Mouse (Mus musculus) MN1 (cell line): ENCODE data around the gene Vmn1r77.
A peak's percentile ranks its signal among the peaks of the same experiment; 100 is the strongest.
"Not testable (repeated sequence)": the region's sequence is repeated elsewhere in the genome, so short reads cannot be mapped to it uniquely, and the experiment has no call there.

Experiments
- DNase-seq: peaks from one replicate; pipeline ENCODE4 v3.0.0-alpha.2; 2016; ENCODE audit warnings: low spot score

The Vmn1r77 gene

DNA sequence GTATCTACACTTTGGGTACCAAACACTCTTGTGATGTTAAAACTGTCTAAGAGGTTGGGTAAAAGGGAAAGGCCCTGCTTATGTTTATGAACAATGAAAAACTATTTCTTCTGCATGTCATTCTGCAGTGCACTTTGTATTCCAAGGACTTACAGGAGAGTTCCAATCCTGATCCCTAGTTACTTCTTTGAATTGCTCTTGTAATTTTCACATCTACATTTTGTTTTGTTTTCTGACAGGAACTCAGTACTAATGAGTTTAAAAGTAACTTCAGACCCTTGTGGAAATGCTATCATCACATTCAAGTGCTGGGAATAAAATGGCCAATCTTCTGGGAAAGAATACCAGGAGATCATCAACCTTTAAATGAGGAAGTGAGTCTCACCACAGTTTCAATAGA lies at the start of gene Vmn1r77:
Gene Vmn1r77, plus strand, starts transcription at position 301 of the 400 bp plus-strand sequence.
- not testable (repeated sequence) for DNase-seq

DNA sequence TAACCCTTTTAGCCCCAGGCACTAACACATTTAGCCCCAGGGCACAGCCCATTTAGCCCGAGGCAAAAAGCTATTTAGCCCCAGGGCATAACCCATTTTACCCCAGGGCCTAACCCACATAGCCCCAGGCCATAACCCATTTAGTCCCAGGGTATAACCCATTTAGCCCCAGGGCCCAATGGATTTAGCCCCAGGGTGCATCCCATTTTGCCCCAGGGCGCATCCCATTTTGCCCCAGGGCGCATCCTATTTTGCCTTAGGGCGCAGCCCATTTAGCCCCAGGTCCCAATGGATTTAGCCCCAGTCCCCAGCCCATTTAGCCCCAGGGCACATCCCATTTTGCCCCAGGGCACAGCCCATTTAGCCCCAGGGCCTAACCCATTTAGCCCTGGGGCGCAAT lies 25.1 kb upstream of the Vmn1r77 start:
- not testable (repeated sequence) for DNase-seq

DNA sequence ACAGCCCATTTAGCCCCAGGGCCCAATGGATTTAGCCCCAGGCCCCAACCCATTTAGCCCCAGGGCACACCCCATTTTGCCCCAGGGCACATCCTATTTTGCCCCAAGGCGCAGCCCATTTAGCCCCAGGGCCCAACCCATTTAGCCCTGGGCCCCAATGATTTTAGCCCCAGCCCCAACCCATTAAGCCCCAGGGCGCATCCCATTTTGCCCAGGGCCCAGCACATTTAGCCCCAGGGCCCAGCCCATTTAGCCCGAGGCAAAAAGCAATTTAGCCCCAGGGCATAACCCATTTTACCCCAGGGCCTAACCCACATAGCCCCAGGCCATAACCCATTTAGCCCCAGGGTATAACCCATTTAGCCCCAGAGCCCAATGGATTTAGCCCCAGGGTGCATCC lies 24.2 kb upstream of the Vmn1r77 start:
- not testable (repeated sequence) for DNase-seq

DNA sequence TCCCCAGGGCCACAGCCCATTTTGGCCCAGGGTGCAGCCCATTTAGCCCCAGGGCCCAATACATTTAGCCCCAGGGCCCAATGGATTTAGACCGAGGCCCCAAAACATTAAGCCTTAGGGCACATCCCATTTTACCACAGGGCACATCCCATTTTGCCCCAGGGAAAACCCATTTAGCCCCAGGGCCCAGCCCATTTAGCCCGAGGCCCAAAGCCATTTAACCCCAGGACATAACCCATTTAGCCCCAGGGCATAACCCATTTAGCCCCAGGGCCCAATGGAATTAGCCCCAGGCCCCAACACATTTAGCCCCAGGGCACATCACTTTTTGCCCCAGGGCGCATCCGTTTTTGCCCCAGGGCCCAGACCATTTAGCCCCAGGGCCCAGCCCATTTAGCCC lies 23.4 kb upstream of the Vmn1r77 start:
- DNase-seq = peak; percentile 27

DNA sequence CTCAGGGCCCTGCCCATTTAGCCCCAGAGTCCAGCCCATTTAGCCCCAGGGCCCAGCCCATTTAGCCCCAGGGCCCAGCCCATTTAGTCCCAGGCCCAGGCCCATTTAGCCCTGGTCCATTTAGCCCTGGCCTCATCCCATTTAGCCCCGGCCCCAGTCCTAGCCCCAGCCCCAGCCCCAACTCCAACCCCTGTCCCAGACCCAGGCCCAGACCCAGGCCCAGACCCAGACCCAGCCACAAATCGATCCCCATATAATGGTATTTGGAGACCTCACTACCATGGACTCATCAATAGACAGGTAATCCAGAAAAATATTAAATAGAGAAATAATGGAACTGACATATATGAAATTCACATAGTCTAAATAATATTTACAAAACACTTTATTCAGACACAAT lies 18.7 kb upstream of the Vmn1r77 start:
- not testable (repeated sequence) for DNase-seq

DNA sequence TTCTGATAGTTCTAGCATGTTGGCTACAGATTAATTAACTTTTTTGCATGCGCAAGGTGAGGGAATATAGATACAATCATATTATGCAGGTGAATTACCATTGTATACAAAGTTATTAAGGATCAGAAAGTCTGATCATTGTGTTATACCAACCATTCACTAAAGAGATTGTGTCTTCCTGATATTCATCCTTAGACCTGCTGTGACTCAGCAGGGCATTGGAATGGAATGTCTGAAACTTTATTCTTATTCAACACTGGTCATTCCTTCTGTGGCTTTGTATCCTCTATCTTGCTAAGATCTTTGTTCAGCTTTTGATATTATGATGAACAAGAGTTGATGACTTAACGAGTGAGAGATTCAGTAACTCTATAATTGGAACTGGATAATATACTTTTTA lies 4.1 kb downstream of the Vmn1r77 start:
- no peak for DNase-seq
